Mouse (Mus musculus): Measurements from ENCODE around the gene Fabp1.

Fabp1 gene

GRCm38 (mm10) chr6:71199612-71200011, at the start of gene Fabp1:
Gene Fabp1 (plus strand): TSS chr6:71199827.
- DNase-seq (ENCODE audit: low read depth) = no peak

GRCm38 (mm10) chr6:71151098-71151497, 48.5 kb upstream of the Fabp1 start:
- no peak for DNase-seq (ENCODE audit: low read depth)

- no peak for DNase-seq (ENCODE audit: low read depth)
Measured at GRCm38 (mm10) chr6:71153486-71153885, 46.1 kb upstream of the Fabp1 start.

GRCm38 (mm10) chr6:71154861-71155260, 44.8 kb upstream of the Fabp1 start:
- no peak for DNase-seq (ENCODE audit: low read depth)

GRCm38 (mm10) chr6:71156674-71157326, 42.8 kb upstream of the Fabp1 start:
- peak; percentile 49 for DNase-seq (ENCODE audit: low read depth)

GRCm38 (mm10) chr6:71161290-71161689, 38.3 kb upstream of the Fabp1 start:
- no peak for DNase-seq (ENCODE audit: low read depth)

- peak; percentile 11 for DNase-seq (ENCODE audit: low read depth)
Measured at GRCm38 (mm10) chr6:71162269-71162668, 37.4 kb upstream of the Fabp1 start.

GRCm38 (mm10) chr6:71164394-71164793, 35.2 kb upstream of the Fabp1 start:
- DNase-seq (ENCODE audit: low read depth) = peak; percentile 39

GRCm38 (mm10) chr6:71166551-71167169, 33.0 kb upstream of the Fabp1 start:
- DNase-seq (ENCODE audit: low read depth) = peak; percentile 82

GRCm38 (mm10) chr6:71172812-71173580, 26.6 kb upstream of the Fabp1 start:
- no peak for DNase-seq (ENCODE audit: low read depth)

GRCm38 (mm10) chr6:71180596-71180995, 19.0 kb upstream of the Fabp1 start:
- no peak for DNase-seq (ENCODE audit: low read depth)

GRCm38 (mm10) chr6:71184941-71185604, 14.6 kb upstream of the Fabp1 start:
- no peak for DNase-seq (ENCODE audit: low read depth)

- DNase-seq (ENCODE audit: low read depth) = no peak
Measured at GRCm38 (mm10) chr6:71189578-71189977, 10.0 kb upstream of the Fabp1 start.

- no peak for DNase-seq (ENCODE audit: low read depth)
Measured at GRCm38 (mm10) chr6:71190501-71190900, 9.1 kb upstream of the Fabp1 start.

GRCm38 (mm10) chr6:71193151-71193740, 6.4 kb upstream of the Fabp1 start:
- DNase-seq (ENCODE audit: low read depth) = no peak

GRCm38 (mm10) chr6:71196107-71196506, 3.5 kb upstream of the Fabp1 start:
- DNase-seq (ENCODE audit: low read depth) = no peak

GRCm38 (mm10) chr6:71197636-71198535, 1.7 kb upstream of the Fabp1 start:
- DNase-seq (ENCODE audit: low read depth) = no peak

- no peak for DNase-seq (ENCODE audit: low read depth)
Measured at GRCm38 (mm10) chr6:71201925-71202324, 2.3 kb downstream of the Fabp1 start.

GRCm38 (mm10) chr6:71203674-71204073, 4.0 kb downstream of the Fabp1 start:
- DNase-seq (ENCODE audit: low read depth) = no peak

- DNase-seq (ENCODE audit: low read depth) = no peak
Measured at GRCm38 (mm10) chr6:71204166-71204565, 4.5 kb downstream of the Fabp1 start.

GRCm38 (mm10) chr6:71208691-71209090, 9.1 kb downstream of the Fabp1 start:
- DNase-seq (ENCODE audit: low read depth) = no peak

Measured in 416B (cell line).